Mouse (Mus musculus) lung, adult 2 months (tissue): ENCODE data around the gene Slc22a1. TPM values are rescaled to one million over a fixed set of nuclear protein-coding genes. Genes with fewer than 3 reads are reported as not detected.

Experiments used
- DNase-seq: peaks from one replicate; pipeline ENCODE4 v3.0.0; 2022
- H3K4me1 ChIP-seq: fragments of 200-500 bp; 2 replicates; pipeline ENCODE4 v1.6.1; 2011; ENCODE audit warnings: low read length; ENCODE audit not compliant: control insufficient read depth, insufficient read depth
- H3K4me3 ChIP-seq: fragments of 200-500 bp; replicated peaks from 2 replicates; pipeline ENCODE3; 2011; ENCODE audit warnings: low read depth, mild to moderate bottlenecking, control low read depth, low read length; ENCODE audit errors: extremely low read depth
- CTCF ChIP-seq: fragments of 200-500 bp; IDR thresholded peaks from 2 replicates; pipeline ENCODE4 v1.5.1; 2011; ENCODE audit warnings: mild to moderate bottlenecking, low read length, control low read depth; ENCODE audit not compliant: insufficient read depth
- POLR2A ChIP-seq: fragments of 200-500 bp; IDR thresholded peaks from 2 replicates; pipeline ENCODE4 v1.6.1; 2011; ENCODE audit warnings: low read depth, mild to moderate bottlenecking, control low read depth, low read length, borderline replicate concordance; ENCODE audit errors: extremely low read depth
- WGBS: fragments of 180-500 bp; shearing (Covaris S2); methylation state at CpG from one replicate; pipeline ENCODE4 v1.1.7; 2018; 5-methylcytosine and 5-hydroxymethylcytosine counted together
- polyA plus RNA-seq: library from polyadenylated mRNA; depleted of rRNA; stranded (reverse); fragments of >200 nt; gene quantifications from 2 replicates; pipeline ENCODE4 v1.2.3, GENCODE M21; 2012; rRNA removed

Gene Slc22a1
- polyA plus RNA-seq: 0.43 and 1.7 TPM in 2 replicates

DNA sequence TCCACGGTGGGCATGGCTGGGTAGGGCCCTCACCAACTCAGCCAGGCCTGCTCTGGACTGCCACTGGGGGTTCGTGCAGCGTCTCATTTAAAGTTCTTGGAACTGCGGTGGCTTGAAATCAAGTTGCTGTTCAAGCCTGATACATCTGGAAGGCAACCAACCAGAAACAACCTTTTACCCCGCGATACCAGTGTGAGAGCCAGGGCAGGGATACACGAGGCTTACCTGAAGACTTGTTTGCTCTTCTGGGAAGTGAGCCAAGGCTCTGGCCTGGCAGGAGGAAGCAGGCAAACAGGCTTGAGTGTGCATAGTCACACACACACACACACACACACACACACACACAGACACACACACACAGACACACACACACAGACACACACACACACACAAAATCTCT, at the start of gene Slc22a1:
Gene Slc22a1 (minus strand): TSS at position 184 of the 400 bp plus-strand sequence.
- no peak within 1 kb of the TSS for H3K4me3 ChIP-seq
- peak; percentile 34 for DNase-seq
- no peaks in the 10 kb centered on the region for H3K4me1 ChIP-seq
- no peak for TF ChIP-seq CTCF
- no peak for TF ChIP-seq POLR2A
- 61% methylated on average over 7 of the region's 7 CpGs for WGBS

DNA sequence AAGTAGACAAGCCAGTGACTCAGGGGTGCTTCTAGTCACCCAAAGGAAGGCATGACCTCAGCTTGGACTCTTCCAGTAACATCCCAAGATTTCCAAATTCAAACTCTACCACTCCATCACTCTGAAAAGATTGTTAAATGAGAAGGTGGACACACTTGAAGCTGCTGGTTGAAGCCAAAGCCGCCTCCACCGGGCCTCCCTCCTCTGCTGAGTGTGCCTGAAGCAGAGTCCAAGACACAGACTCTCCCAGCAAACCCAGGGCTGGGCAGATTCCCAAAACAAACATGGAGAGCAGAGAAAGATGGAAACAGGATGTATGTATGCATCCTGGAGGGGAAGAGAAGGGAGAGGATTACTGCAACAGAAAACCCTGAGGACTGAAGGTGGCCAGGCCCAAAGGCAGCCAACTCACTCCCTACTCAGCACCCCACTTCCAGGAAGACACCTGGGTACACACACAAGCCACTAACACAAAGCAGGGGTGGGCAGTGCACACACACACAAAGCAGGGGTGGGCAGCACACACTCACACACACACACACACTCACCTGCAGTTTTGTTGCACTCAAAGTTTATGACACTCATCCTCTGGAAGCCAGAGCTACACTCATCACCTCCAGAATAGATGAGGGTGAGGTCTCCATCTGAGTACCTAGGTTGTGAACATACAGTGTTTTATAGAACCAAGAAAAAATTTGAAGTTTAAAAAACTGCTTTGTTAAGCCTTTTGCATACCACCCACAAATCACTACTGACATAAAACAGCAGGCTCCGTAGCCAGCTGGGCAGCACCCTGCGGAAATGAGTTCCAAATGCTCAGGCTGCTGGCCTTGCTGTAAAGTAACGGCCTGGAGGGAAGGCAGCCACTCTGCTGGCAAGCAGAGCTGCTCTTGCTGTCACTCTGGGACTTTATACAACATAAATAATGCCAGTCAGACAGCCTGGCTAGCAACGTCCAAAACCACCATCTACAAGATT, 49.4 kb upstream of the Slc22a1 start:
- no peak for DNase-seq
- TF ChIP-seq CTCF (no peak), POLR2A (no peak)
- Histone ChIP-seq H3K4me3 (no peak overlapping the region), H3K4me1 (peaks cover 28% of the 10 kb centered on the region)
- 17% methylated on average over 6 of the region's 6 CpGs for WGBS

DNA sequence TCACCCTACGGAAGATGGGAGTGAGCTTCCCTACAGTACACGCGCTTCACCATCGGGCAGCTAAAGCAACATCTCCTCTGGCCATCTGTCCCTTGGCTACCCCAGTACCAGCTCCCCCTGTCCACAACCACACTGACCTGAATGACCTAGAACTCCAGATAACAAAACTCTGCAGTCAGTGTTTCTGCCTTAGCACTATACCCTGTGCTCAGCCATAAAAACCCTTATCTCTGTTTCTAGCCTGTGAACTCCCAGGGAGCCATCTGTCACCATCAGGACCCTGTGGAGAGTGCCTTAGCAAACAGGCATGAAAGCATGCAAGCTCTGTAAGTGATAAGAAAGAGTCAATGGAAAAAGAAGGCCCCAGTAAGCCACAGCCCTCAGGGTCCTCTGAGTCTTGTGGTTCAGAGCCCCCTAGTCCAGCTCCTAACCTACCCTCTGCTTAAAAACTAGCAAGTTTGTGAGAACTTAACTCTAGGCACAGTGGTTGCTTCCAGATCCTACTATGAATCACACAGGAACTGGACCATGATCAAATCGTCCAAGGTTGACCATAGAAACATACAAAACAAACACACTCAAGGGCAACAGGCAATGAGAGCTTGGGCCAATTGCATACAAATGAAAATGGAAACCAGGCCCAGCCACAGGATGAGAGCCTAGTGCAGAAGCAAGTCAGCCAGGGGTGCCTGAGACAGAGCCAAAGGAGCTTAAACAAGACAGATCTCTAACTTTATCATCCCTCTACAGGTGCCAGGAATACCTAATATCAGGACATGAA, 48.5 kb upstream of the Slc22a1 start:
- Histone ChIP-seq H3K4me3 (no peak overlapping the region), H3K4me1 (peaks cover 28% of the 10 kb centered on the region)
- no peak for DNase-seq
- 67% methylated on average over 5 of the region's 5 CpGs for WGBS
- TF ChIP-seq CTCF (no peak), POLR2A (no peak)

DNA sequence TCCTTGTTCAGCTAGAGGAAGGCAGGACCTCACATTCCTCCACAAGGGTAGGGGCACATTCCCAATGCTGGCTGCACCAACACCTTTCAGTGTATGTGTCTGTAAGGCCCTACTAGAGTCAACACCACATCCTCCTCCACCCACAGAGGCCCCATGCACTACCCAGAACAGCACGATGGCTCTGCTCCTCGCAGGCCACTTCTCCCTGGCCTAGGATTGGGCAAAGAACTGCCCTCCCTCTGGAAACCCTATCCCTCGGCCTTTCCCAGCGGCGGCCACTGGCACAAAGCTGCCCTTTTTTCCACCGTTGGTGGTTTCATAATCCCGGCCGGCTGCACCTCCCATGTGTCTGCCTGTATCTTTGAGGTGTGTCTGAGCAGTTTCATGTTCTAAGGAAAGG, 47.0 kb upstream of the Slc22a1 start:
- TF ChIP-seq POLR2A (no peak), CTCF (no peak)
- 31% methylated on average over 8 of the region's 8 CpGs for WGBS
- Histone ChIP-seq H3K4me1 (peaks cover 28% of the 10 kb centered on the region), H3K4me3 (no peak overlapping the region)
- DNase-seq: no peak

DNA sequence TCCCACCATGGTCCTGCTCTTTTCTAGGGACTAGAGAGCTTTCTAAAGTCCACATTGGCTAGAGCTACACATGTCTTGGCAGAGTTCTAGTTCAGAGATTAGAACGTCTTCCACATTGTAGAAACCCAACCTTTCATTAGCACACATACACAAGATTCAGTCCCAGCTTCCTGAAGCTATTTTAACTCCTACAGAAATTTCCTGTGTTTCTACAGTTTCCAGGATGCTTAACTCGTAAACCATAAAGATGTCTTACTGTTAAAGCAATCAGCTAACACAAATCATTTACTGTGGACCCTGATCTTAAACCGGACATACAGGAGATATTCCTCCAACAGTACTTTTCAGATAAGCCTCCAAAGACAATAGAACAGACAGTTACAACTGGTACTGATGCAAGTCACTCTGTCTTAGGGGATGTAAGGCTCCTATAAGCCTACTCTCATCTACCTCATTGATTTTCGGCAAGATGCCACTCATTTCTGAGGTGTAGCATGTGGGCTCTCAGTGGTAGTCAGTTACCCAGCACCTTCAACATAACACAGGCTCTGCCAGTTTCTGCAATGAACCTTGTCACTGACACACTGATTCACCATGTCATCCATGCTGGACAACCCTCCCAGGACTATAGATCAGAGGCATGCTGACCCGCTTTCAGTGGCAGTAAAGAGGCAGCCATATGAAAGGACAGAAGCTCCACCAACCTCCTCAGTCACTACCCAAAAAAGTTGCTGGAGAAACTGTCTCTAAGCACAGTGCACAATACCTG, 45.7 kb upstream of the Slc22a1 start:
- 56% methylated on average over 5 of the region's 5 CpGs for whole genome bisulfite sequencing
- H3K4me1 ChIP-seq: peaks cover 28% of the 10 kb centered on the region
- DNase-seq: no peak

DNA sequence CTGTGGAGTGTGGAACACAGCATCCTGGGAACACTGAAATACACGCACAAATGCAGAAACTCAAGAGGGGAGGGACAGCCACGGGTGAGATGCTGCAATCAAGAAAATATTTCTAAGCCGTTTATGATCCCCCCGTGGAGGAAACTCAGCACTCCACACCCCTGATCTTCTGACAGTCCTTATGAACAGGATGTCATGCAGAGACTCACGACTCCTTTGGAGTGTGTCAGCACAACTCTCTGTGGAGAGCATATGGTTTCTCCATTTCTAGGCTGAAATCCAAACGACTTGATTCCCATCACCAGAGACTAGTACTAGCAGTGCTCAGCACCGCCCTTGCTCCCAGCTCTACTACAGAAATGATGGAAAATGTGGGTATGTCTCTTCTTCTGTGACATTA, 42.6 kb upstream of the Slc22a1 start:
- WGBS: 47% methylated on average over 7 of the region's 7 CpGs
- Histone ChIP-seq H3K4me3 (no peak overlapping the region), H3K4me1 (0 out of 2 replicates have a peak, but pooled peaks cover 4% of the 10 kb centered on the region)
- TF ChIP-seq CTCF (no peak), POLR2A (no peak)
- no peak for DNase-seq

More for the DNA sequence above, 45.7 kb upstream of the Slc22a1 start:
- H3K4me3 ChIP-seq: no peak overlapping the region
- TF ChIP-seq POLR2A (no peak), CTCF (no peak)

DNA sequence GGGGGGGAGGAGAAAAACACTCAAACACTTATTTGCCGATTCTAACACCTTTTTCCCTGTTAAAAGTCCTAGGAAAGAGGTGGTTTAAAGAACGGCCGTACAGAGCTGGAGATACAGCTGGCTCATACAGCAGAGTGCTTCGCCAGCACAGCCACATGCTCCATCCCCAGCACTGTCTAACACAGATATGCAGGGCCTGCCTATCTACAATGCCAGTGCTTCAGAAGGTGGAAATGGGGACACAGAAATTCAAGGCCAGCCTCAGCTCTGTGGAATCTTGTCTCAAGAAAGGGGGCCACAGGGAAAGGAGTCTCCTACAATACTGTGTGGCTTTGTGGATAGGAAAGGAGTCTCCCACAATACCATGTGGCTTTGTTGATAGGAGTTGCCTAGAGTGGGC, 41.8 kb upstream of the Slc22a1 start:
- TF ChIP-seq POLR2A: no peak
- TF ChIP-seq CTCF: no peak
- WGBS: 63% methylated on average over 4 of the region's 4 CpGs
- H3K4me3 ChIP-seq: no peak overlapping the region
- H3K4me1 ChIP-seq: 0 out of 2 replicates have a peak, but pooled peaks cover 3% of the 10 kb centered on the region
- no peak for DNase-seq

DNA sequence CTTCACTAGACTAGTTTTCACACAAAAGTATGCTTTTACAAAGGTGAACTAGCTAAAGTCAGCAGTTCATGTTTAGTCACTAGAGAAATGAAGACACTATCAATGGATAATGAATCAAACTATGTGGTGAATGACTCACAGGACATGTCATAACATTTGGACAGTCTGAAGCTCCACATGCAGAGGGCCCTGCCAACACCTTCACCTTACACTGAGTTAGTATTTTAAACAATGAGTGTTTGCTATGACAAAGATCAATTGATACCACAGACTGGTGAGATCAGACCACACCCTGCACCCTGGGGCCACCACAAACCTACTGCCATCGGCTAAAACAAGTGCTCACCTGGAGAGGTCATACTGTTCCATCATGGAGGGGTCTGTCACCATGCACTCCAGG, 39.4 kb upstream of the Slc22a1 start:
- Histone ChIP-seq H3K4me3 (no peak overlapping the region), H3K4me1 (no peaks in the 10 kb centered on the region)
- no peak for DNase-seq
- TF ChIP-seq POLR2A (no peak), CTCF (no peak)
- WGBS: 26% methylated on average over 1 of the region's 1 CpGs

DNA sequence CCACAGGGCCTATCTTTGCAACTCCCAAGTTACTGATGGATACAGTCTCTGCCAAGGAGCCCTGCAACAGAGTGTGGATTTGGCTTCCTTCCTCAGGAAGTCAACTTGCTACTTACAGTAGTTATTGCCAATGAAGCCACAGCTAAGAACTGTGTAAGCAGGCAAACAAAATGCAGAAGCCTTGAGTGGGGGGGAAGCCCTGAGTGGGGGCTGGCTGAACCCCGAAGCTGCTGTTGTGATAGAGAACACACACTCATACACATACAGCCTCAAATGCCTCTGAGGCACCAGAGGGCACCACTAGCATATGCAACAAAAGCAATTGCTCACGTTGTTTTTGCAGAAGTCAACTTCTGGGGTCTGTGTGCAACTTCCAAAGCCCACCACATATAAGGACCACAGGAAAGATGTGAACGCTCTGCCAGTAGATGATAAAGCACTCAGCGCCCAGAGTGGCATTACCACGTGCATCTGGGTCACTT, 38.5 kb upstream of the Slc22a1 start:
- DNase-seq: no peak
- no peak for TF ChIP-seq POLR2A
- no peak for TF ChIP-seq CTCF
- WGBS: 35% methylated on average over 5 of the region's 5 CpGs
- Histone ChIP-seq H3K4me1 (no peaks in the 10 kb centered on the region), H3K4me3 (no peak overlapping the region)
